Mouse (Mus musculus) neural tube, embryonic 13.5 days (tissue): ENCODE measurements around the gene Ube2n. TPM values are rescaled to one million over a fixed set of nuclear protein-coding genes. Genes with fewer than 3 reads are reported as not detected.
A peak's percentile ranks its signal among the peaks of the same experiment; 100 is the strongest.

Experiments used
- ATAC-seq: fragments of 200-750 bp; cut with Nextera tagmentation; 2 replicates; pipeline ENCODE4 v1.8.0; 2017; ENCODE audit warnings: low read depth, mild to moderate bottlenecking, moderate TSS enrichment, moderate library complexity
- H3K27ac ChIP-seq: fragments of 300-500 bp; sonication (generic); replicated peaks from 2 replicates; pipeline ENCODE4 v1.5.1; 2015; ENCODE audit warnings: moderate library complexity, mild to moderate bottlenecking, inconsistent platforms
- H3K27me3 ChIP-seq: fragments of 300-500 bp; sonication (generic); 2 replicates; pipeline ENCODE4 v1.6.1; 2015; ENCODE audit warnings: mild to moderate bottlenecking, inconsistent platforms
- H3K36me3 ChIP-seq: fragments of 300-500 bp; sonication (generic); 2 replicates; pipeline ENCODE4 v1.6.1; 2015; ENCODE audit warnings: mild to moderate bottlenecking, inconsistent platforms
- H3K4me1 ChIP-seq: fragments of 300-500 bp; sonication (generic); replicated peaks from 2 replicates; pipeline ENCODE4 v1.6.1; 2015; ENCODE audit warnings: inconsistent platforms
- H3K4me2 ChIP-seq: fragments of 300-500 bp; sonication (generic); 2 replicates; pipeline ENCODE4 v1.6.1; 2015; ENCODE audit warnings: inconsistent platforms, mild to moderate bottlenecking, moderate library complexity
- H3K4me3 ChIP-seq: fragments of 300-500 bp; sonication (generic); 2 replicates; pipeline ENCODE4 v1.5.1; 2015; ENCODE audit warnings: mild to moderate bottlenecking, inconsistent platforms
- H3K9ac ChIP-seq: fragments of 300-500 bp; sonication (generic); 2 replicates; pipeline ENCODE4 v1.6.1; 2015; ENCODE audit warnings: moderate library complexity, mild to moderate bottlenecking, inconsistent platforms
- H3K9me3 ChIP-seq: fragments of 300-500 bp; sonication (generic); 2 replicates; pipeline ENCODE4 v1.6.1; 2016; ENCODE audit warnings: inconsistent platforms
- WGBS: fragments of 180-500 bp; shearing (Covaris S2); methylation state at CpG from one replicate; pipeline ENCODE4 v1.1.7; 2015; 5-methylcytosine and 5-hydroxymethylcytosine counted together
- polyA plus RNA-seq: library from polyadenylated mRNA; unstranded; fragments of >200 nt; fragmentation: Nextera tagmentation; extraction: Ambion mirVana; gene quantifications from 2 replicates; pipeline ENCODE4 v1.2.1, GENCODE M21; 2015

The Ube2n gene
- polyA plus RNA-seq = 408 TPM in 2 replicates

GRCm38 (mm10) chr10:95514656-95515292, at the start of gene Ube2n:
Gene Ube2n, plus strand, starts transcription at chr10:95515145.
- under 1% methylated on average over 78 of the region's 81 CpGs for WGBS
- Histone ChIP-seq H3K4me3 (peak within 1 kb of the TSS; percentile 99), H3K4me1 (peaks cover 34% of the 10 kb centered on the region), H3K27me3 (no peaks in the 10 kb centered on the region), H3K27ac (peak within 1 kb of the TSS; percentile 98), H3K4me2 (peak within 1 kb of the TSS; percentile 84), H3K9me3 (no peaks in the 10 kb centered on the region), H3K36me3 (no peaks in the 10 kb centered on the region), H3K9ac (peak within 1 kb of the TSS; percentile 99)
- peak; percentile 97 for ATAC-seq

GRCm38 (mm10) chr10:95465485-95465896, 49.5 kb upstream of the Ube2n start:
- Histone ChIP-seq H3K4me3 (no peak overlapping the region), H3K27me3 (no peaks in the 10 kb centered on the region), H3K27ac (no peak overlapping the region), H3K4me2 (no peak overlapping the region), H3K4me1 (no peaks in the 10 kb centered on the region), H3K9ac (no peak overlapping the region), H3K9me3 (no peaks in the 10 kb centered on the region), H3K36me3 (no peaks in the 10 kb centered on the region)
- ATAC-seq = no peak
- WGBS = 61% methylated on average over 4 of the region's 4 CpGs

GRCm38 (mm10) chr10:95468894-95469293, 46.1 kb upstream of the Ube2n start:
- Histone ChIP-seq H3K4me3 (no peak overlapping the region), H3K27ac (no peak overlapping the region), H3K36me3 (no peaks in the 10 kb centered on the region), H3K9me3 (no peaks in the 10 kb centered on the region), H3K9ac (no peak overlapping the region), H3K27me3 (no peaks in the 10 kb centered on the region), H3K4me1 (no peaks in the 10 kb centered on the region), H3K4me2 (no peak overlapping the region)
- WGBS = 77% methylated on average over 4 of the region's 4 CpGs
- ATAC-seq = no peak

DNA sequence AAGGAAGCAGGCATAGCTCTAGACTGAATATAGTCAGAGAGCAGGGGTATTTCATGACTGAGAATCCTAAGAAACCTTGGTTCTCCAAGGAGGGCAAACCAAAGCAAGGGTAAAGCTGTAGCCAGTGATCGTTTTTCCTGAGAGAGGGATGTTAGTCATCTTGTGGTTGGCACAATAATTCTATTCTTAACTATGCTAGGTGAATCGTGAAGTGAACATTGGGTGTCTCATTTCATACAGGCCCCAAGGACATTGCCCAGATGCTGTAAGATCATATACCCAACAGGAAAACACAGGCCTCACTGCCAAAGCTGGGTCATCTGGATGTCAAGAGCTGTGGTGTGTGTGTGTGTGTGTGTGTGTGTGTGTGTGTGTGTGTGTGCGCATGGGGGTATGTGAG, 43.8 kb upstream of the Ube2n start:
- ATAC-seq = no peak
- WGBS = 76% methylated on average over 3 of the region's 3 CpGs
- Histone ChIP-seq H3K27ac (no peak overlapping the region), H3K27me3 (no peaks in the 10 kb centered on the region), H3K36me3 (no peaks in the 10 kb centered on the region), H3K4me3 (no peak overlapping the region), H3K9ac (no peak overlapping the region), H3K4me2 (no peak overlapping the region), H3K4me1 (no peaks in the 10 kb centered on the region), H3K9me3 (no peaks in the 10 kb centered on the region)

DNA sequence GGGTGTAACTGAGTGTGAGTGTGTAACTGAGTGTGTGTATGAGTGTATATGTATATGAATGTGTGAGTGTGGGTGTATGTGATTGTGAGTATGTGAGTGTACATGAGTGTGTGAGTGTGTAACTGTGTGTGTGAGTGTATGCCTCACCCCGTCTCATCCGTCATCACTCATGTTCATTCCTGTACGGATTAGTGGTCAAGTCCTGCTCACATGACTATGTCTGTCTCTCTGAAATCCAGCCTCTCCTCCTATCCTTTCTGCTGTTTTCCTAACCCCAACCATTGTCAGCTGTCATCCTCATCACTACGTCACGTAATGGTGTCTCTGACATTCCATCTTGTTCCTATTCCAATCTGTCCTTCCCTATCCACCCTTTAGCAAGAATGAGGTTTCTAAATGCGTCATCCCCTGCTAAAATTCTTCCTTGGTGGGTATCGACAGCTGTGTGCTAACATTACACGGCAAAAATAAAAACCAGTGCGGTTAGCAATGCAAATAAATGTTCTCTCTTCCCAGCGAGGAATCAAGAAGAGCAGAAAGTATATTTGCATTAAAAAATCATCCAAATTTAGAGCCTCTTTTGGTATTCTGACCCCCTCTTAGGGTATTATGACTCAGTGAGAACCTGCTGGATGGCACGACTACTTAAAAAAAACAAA, 42.9 kb upstream of the Ube2n start:
- Histone ChIP-seq H3K27me3 (no peaks in the 10 kb centered on the region), H3K9ac (no peak overlapping the region), H3K4me2 (no peak overlapping the region), H3K4me1 (no peaks in the 10 kb centered on the region), H3K36me3 (no peaks in the 10 kb centered on the region), H3K4me3 (no peak overlapping the region), H3K27ac (no peak overlapping the region), H3K9me3 (no peaks in the 10 kb centered on the region)
- 89% methylated on average over 11 of the region's 11 CpGs for WGBS
- no peak for ATAC-seq

- 12% methylated on average over 10 of the region's 10 CpGs for WGBS
- Histone ChIP-seq H3K36me3 (0 out of 2 replicates have a peak, but pooled peaks cover 12% of the 10 kb centered on the region), H3K27me3 (no peaks in the 10 kb centered on the region; the same call in 1 of the 2 replicates), H3K27ac (no peak overlapping the region), H3K9ac (no peak overlapping the region), H3K4me3 (no peak overlapping the region), H3K4me1 (no peaks in the 10 kb centered on the region), H3K4me2 (no peak overlapping the region), H3K9me3 (no peaks in the 10 kb centered on the region)
- ATAC-seq = peak; percentile 88
Measured at GRCm38 (mm10) chr10:95475923-95476322, 39.0 kb upstream of the Ube2n start.

DNA sequence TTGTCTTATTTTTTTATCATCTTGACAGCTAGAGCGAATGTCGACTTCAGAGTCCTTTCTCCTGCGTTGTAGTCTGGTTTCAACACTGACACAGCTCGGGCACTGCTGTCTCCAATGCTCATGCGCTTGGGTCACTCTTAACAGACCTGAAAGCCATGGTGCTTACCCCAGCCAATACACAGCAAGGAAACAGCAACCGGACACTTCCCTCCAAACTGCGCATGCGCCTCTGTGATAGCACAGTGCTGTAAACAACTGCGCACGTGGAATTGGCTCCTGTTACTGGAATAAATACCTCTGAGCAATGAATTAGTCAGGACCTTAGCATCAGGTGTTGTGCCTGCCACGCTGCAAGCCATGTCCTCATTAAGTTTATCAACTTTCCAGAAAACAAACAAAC, 37.4 kb upstream of the Ube2n start:
- H3K27ac ChIP-seq = no peak overlapping the region
- no peaks in the 10 kb centered on the region for H3K9me3 ChIP-seq
- peaks cover 21% of the 10 kb centered on the region for H3K36me3 ChIP-seq
- ATAC-seq = no peak
- 85% methylated on average over 11 of the region's 11 CpGs for WGBS
- H3K9ac ChIP-seq = no peak overlapping the region
- no peak overlapping the region for H3K4me2 ChIP-seq
- no peaks in the 10 kb centered on the region; the same call in 1 of the 2 replicates for H3K27me3 ChIP-seq
- no peaks in the 10 kb centered on the region for H3K4me1 ChIP-seq
- H3K4me3 ChIP-seq = no peak overlapping the region

- WGBS = 87% methylated on average over 2 of the region's 2 CpGs
- ATAC-seq = no peak
Measured at GRCm38 (mm10) chr10:95489653-95490052, 25.3 kb upstream of the Ube2n start.

DNA sequence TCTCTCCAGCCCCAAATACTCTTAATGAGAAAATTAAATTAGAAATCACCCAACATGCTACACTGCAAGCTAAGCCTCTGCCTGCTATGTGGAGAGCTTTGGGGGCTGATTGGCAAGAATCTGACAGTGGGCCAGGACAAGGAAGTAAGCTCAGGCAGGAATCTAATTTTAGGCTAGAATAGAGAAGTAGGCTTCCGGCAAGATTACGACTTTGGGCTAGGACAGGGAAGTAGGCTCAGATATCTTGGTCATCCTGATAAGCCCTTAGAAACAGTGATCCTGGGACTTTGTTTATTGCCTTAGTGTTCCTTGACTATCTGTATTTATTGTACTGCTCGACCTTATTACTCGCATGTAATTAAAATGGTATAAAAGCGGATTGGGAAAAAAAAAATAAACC, 20.7 kb upstream of the Ube2n start:
- no peaks in the 10 kb centered on the region for H3K4me1 ChIP-seq
- WGBS = 96% methylated on average over 5 of the region's 5 CpGs
- H3K4me3 ChIP-seq = no peak overlapping the region
- no peak overlapping the region for H3K9ac ChIP-seq
- H3K27me3 ChIP-seq = no peaks in the 10 kb centered on the region
- no peak overlapping the region for H3K4me2 ChIP-seq
- no peaks in the 10 kb centered on the region for H3K9me3 ChIP-seq
- H3K36me3 ChIP-seq = peaks cover 77% of the 10 kb centered on the region
- no peak overlapping the region for H3K27ac ChIP-seq
- ATAC-seq = no peak

More at GRCm38 (mm10) chr10:95489653-95490052, 25.3 kb upstream of the Ube2n start:
- Histone ChIP-seq H3K9ac (no peak overlapping the region), H3K27ac (no peak overlapping the region), H3K4me3 (no peak overlapping the region), H3K9me3 (no peaks in the 10 kb centered on the region), H3K4me2 (no peak overlapping the region), H3K27me3 (no peaks in the 10 kb centered on the region), H3K36me3 (peaks cover 92% of the 10 kb centered on the region), H3K4me1 (no peaks in the 10 kb centered on the region)

DNA sequence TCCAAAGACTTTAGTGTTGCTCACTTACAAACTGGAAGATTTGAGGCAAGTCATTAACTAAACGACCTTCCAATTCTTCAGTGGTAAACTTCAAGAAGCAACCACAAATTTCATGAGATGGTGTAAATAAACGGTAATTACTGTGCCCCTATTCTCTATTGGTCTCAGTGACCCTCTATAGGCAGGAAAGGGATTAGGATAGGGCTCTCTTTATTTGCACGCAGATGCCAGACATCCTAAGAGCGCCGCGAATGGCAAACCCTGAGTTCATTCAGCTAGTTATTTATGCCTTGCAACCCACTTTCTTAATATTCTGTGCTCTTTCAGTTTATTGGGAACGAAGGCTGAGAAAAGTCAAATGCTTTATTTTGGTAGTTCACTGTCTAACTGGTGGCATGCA, 13.9 kb upstream of the Ube2n start:
- peak overlapping the region; percentile 90 for H3K27ac ChIP-seq
- peaks cover 15% of the 10 kb centered on the region for H3K36me3 ChIP-seq
- peak; percentile 68; the same call in 1 of the 2 replicates for ATAC-seq
- peak overlapping the region; percentile 62 for H3K4me2 ChIP-seq
- under 1% methylated on average over 7 of the region's 7 CpGs for WGBS
- peaks cover 13% of the 10 kb centered on the region for H3K4me1 ChIP-seq
- H3K27me3 ChIP-seq = no peaks in the 10 kb centered on the region
- H3K9me3 ChIP-seq = no peaks in the 10 kb centered on the region
- peak overlapping the region; percentile 82 for H3K9ac ChIP-seq
- peak overlapping the region; percentile 81 for H3K4me3 ChIP-seq

DNA sequence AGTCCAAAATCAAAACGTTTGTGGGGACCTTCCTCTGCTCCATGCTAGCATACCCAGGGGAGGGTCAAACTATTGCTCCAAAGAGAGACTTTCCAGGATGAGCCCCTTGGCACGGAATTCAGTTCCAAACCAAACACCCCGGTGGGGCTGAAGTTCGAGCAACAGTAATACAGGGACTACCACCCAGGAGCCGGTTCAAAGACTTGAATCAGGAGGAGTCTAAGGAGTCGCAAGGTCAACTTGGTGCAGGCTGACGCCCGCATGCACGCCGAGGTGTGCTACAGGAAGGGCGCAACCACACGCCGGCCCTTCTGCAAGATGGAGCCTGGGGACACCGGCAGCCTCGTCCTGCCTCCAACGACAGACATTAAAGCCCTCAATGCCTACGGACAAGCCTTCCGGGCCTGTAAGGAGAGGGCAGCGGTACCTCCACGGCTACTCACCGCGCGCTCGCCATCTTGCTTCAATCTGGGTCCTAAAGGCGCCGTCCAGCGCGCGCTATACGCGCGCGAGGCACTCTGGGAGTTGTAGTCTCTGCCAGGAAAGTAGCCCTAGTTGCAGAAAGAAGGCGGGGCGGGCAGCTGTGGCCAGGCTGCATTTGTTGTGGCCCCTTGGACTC, 13.4 kb upstream of the Ube2n start, which contains the start of gene Mrpl42:
Gene Mrpl42, minus strand, starts transcription at position 478 of the 619 bp plus-strand sequence.
- peak within 1 kb of the TSS; percentile 82 for H3K9ac ChIP-seq
- peak within 1 kb of the TSS; percentile 62 for H3K4me2 ChIP-seq
- H3K4me1 ChIP-seq = peaks cover 13% of the 10 kb centered on the region
- under 1% methylated on average over 35 of the region's 35 CpGs for WGBS
- H3K9me3 ChIP-seq = no peaks in the 10 kb centered on the region
- peak; percentile 95 for ATAC-seq
- H3K27me3 ChIP-seq = no peaks in the 10 kb centered on the region
- peaks cover 14% of the 10 kb centered on the region for H3K36me3 ChIP-seq
- H3K4me3 ChIP-seq = peak within 1 kb of the TSS; percentile 81
- H3K27ac ChIP-seq = peak within 1 kb of the TSS; percentile 90
